Mouse (Mus musculus) hindbrain, postnatal 0 days (tissue): ENCODE results near the gene Ezh1. TPM values are rescaled to one million over a fixed set of nuclear protein-coding genes. Genes with fewer than 3 reads are reported as not detected.

ENCODE experiments used
- ATAC-seq: fragments of 200-750 bp; cut with Nextera tagmentation; 2 replicates; pipeline ENCODE4 v1.8.0; 2017; ENCODE audit warnings: mild to moderate bottlenecking, moderate TSS enrichment, moderate library complexity
- DNase-seq: peaks from one replicate; pipeline ENCODE4 v3.0.0-alpha.2; 2015; ENCODE audit warnings: low spot score
- H3K27ac ChIP-seq: fragments of 300-500 bp; sonication (generic); 2 replicates; pipeline ENCODE4 v1.5.1; 2014; ENCODE audit warnings: mild to moderate bottlenecking
- H3K27me3 ChIP-seq: fragments of 300-500 bp; sonication (generic); 2 replicates; pipeline ENCODE4 v1.6.1; 2014; ENCODE audit warnings: low read length, mixed read lengths; ENCODE audit not compliant: insufficient read depth
- H3K36me3 ChIP-seq: fragments of 300-500 bp; sonication (generic); 2 replicates; pipeline ENCODE4 v1.6.1; 2014; ENCODE audit warnings: low read length, mixed read lengths; ENCODE audit not compliant: insufficient read depth
- H3K4me1 ChIP-seq: fragments of 300-500 bp; sonication (generic); 2 replicates; pipeline ENCODE4 v1.6.1; 2014; ENCODE audit warnings: antibody characterized with exemption, low read length, mixed read lengths; ENCODE audit not compliant: insufficient read depth
- H3K4me2 ChIP-seq: fragments of 300-500 bp; sonication (generic); 2 replicates; pipeline ENCODE4 v1.6.1; 2014; ENCODE audit warnings: low read depth, mild to moderate bottlenecking, low read length, moderate library complexity, mixed read lengths
- H3K4me3 ChIP-seq: fragments of 300-500 bp; sonication (generic); 2 replicates; pipeline ENCODE4 v1.5.1; 2014; ENCODE audit warnings: low read length
- H3K9ac ChIP-seq: fragments of 300-500 bp; sonication (generic); replicated peaks from 2 replicates; pipeline ENCODE4 v1.6.1; 2014; ENCODE audit warnings: mild to moderate bottlenecking, low read length, moderate library complexity, mixed read lengths
- H3K9me3 ChIP-seq: fragments of 300-500 bp; sonication (generic); 2 replicates; pipeline ENCODE4 v1.6.1; 2016; ENCODE audit warnings: low read length, mixed read lengths
- CTCF ChIP-seq: IDR thresholded peaks from 2 replicates; pipeline ENCODE4 v1.5.1; 2016; ENCODE audit warnings: antibody characterized with exemption, control low read depth, low read depth
- WGBS: fragments of 180-500 bp; shearing (Covaris S2); extraction: QIAGEN DNeasy Blood & Tissue Kit; methylation state at CpG from one replicate; pipeline ENCODE4 v1.1.7; 2014; 5-methylcytosine and 5-hydroxymethylcytosine counted together
- polyA plus RNA-seq: library from polyadenylated mRNA; unstranded; fragments of >200 nt; fragmentation: Nextera tagmentation; extraction: Ambion mirVana; gene quantifications from 2 replicates; pipeline ENCODE4 v1.2.1, GENCODE M21; 2015
- total RNA-seq: library from RNA; depleted of rRNA; stranded (reverse); fragments of >200 nt; gene quantifications from 2 replicates; pipeline ENCODE4 v1.2.3, GENCODE M21; 2014

The Ezh1 gene
- total and polyA plus RNA-seq, 2 experiments from 2014 or later: 22.2 to 26.7 TPM

- H3K9me3 ChIP-seq: no peaks in the 10 kb centered on the region
- ATAC-seq: no peak
- H3K36me3 ChIP-seq: no peaks in the 10 kb centered on the region
- H3K27ac ChIP-seq: no peak overlapping the region
- TF ChIP-seq CTCF: no peak
- no peak overlapping the region for H3K4me3 ChIP-seq
- H3K27me3 ChIP-seq: no peaks in the 10 kb centered on the region
- no peak overlapping the region for H3K4me2 ChIP-seq
- no peak overlapping the region for H3K9ac ChIP-seq
- DNase-seq: no peak
- no peaks in the 10 kb centered on the region for H3K4me1 ChIP-seq
Measured at GRCm38 (mm10) chr11:101235429-101235828, 9.2 kb upstream of the Ezh1 start.

GRCm38 (mm10) chr11:101234124-101234523, 7.9 kb upstream of the Ezh1 start:
- no peak overlapping the region for H3K27ac ChIP-seq
- no peak overlapping the region for H3K4me3 ChIP-seq
- no peaks in the 10 kb centered on the region for H3K36me3 ChIP-seq
- no peaks in the 10 kb centered on the region for H3K27me3 ChIP-seq
- H3K4me1 ChIP-seq: no peaks in the 10 kb centered on the region
- ATAC-seq (no peak), DNase-seq (no peak)
- H3K4me2 ChIP-seq: no peak overlapping the region
- no peak for TF ChIP-seq CTCF
- no peaks in the 10 kb centered on the region for H3K9me3 ChIP-seq
- no peak overlapping the region for H3K9ac ChIP-seq

GRCm38 (mm10) chr11:101233240-101233639, 7.0 kb upstream of the Ezh1 start:
- H3K4me1 ChIP-seq: no peaks in the 10 kb centered on the region
- H3K9me3 ChIP-seq: no peaks in the 10 kb centered on the region
- H3K27me3 ChIP-seq: no peaks in the 10 kb centered on the region
- no peak overlapping the region for H3K4me2 ChIP-seq
- DNase-seq (no peak), ATAC-seq (no peak)
- no peak overlapping the region for H3K9ac ChIP-seq
- TF ChIP-seq CTCF: no peak
- no peak overlapping the region for H3K4me3 ChIP-seq
- WGBS: 87% methylated on average over 1 of the region's 1 CpGs
- H3K27ac ChIP-seq: no peak overlapping the region
- no peaks in the 10 kb centered on the region for H3K36me3 ChIP-seq

- Histone ChIP-seq H3K4me2 (peak overlapping the region; percentile 40), H3K9ac (no peak overlapping the region), H3K27me3 (no peaks in the 10 kb centered on the region), H3K4me1 (no peaks in the 10 kb centered on the region), H3K4me3 (no peak overlapping the region), H3K9me3 (no peaks in the 10 kb centered on the region), H3K36me3 (no peaks in the 10 kb centered on the region), H3K27ac (peak overlapping the region; percentile 79)
- no peak for DNase-seq
- TF ChIP-seq CTCF: no peak
- no peak for ATAC-seq
- WGBS: 60% methylated on average over 6 of the region's 6 CpGs
Measured at GRCm38 (mm10) chr11:101232010-101232839, 6.0 kb upstream of the Ezh1 start.

GRCm38 (mm10) chr11:101230991-101231871, 5.0 kb upstream of the Ezh1 start:
- no peaks in the 10 kb centered on the region for H3K9me3 ChIP-seq
- no peaks in the 10 kb centered on the region for H3K27me3 ChIP-seq
- DNase-seq (peak; percentile 28), ATAC-seq (no peak)
- peak overlapping the region; percentile 79 for H3K27ac ChIP-seq
- H3K4me3 ChIP-seq: no peak overlapping the region
- WGBS: 12% methylated on average over 18 of the region's 18 CpGs
- peak overlapping the region; percentile 40 for H3K4me2 ChIP-seq
- no peak overlapping the region for H3K9ac ChIP-seq
- no peak; the same call in 1 of the 2 replicates for TF ChIP-seq CTCF
- no peaks in the 10 kb centered on the region for H3K36me3 ChIP-seq
- H3K4me1 ChIP-seq: no peaks in the 10 kb centered on the region

- no peak overlapping the region for H3K4me2 ChIP-seq
Measured at GRCm38 (mm10) chr11:101230526-101230925, 4.3 kb upstream of the Ezh1 start.

More at GRCm38 (mm10) chr11:101230526-101230925, 4.3 kb upstream of the Ezh1 start:
- H3K9ac ChIP-seq: no peak overlapping the region
- TF ChIP-seq CTCF: no peak
- ATAC-seq (no peak), DNase-seq (no peak)
- H3K9me3 ChIP-seq: no peaks in the 10 kb centered on the region
- no peaks in the 10 kb centered on the region for H3K4me1 ChIP-seq
- no peak overlapping the region for H3K4me3 ChIP-seq
- no peaks in the 10 kb centered on the region for H3K36me3 ChIP-seq
- H3K27me3 ChIP-seq: no peaks in the 10 kb centered on the region
- WGBS: 20% methylated on average over 5 of the region's 5 CpGs
- H3K27ac ChIP-seq: peak overlapping the region; percentile 79
